ENCODE assay signal across 25 mouse cellular contexts in the genomic region with DNA sequence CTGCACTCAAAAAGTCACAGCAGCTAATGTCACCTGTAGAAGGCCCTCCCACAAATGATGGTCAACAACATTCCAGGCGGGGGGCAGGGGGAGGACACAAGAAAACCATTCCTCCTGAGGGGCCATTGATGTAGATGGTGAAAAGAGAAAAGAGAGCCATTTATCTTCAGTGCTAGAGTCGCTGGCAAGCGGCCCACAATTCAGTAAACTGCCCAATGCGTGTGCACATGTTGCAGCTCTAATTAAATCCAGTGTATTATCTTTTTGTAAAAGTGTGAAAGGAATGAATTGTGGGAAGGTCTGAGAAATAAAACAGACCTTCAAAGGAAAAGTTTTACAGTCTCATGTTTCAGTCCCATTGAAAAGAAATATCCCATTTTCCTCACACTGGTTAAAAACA. TPM values are rescaled to one million over a fixed set of nuclear protein-coding genes. Genes with fewer than 3 reads are reported as not detected.
"Had no signal": no experiment of that assay in that cellular context is flagged by ENCODE, and none has a peak within 500 bp of the region (broad histone marks: within the 10 kb centered on the region; RNA-seq: fewer than 3 reads in every experiment).

No protein-coding gene starts in this region.

- H3K9ac ChIP-seq: kidney, embryonic 15.5 days; limb, embryonic 12.5 days; limb, embryonic 15.5 days; liver, embryonic 13.5 days; midbrain, embryonic 12.5 days; midbrain, embryonic 15.5 days; neural tube, embryonic 13.5 days; stomach, embryonic 15.5 days had no signal

- H3K4me3 ChIP-seq: kidney, embryonic 15.5 days; left cerebral cortex, adult 2 months; limb, embryonic 12.5 days; limb, embryonic 15.5 days; liver, embryonic 13.5 days; midbrain, embryonic 12.5 days; midbrain, embryonic 15.5 days; myocyte; neural tube, embryonic 13.5 days; stomach, embryonic 15.5 days had no signal

- H3K4me1 ChIP-seq: kidney, embryonic 15.5 days; limb, embryonic 12.5 days; limb, embryonic 15.5 days; liver, embryonic 13.5 days; midbrain, embryonic 12.5 days; stomach, embryonic 15.5 days had no signal

- DNase-seq: kidney, adult 11 months; kidney, adult 8-10 months; kidney, postnatal 10 days; kidney, postnatal 36 days; layer of hippocampus, postnatal 36 days; left cerebral cortex, postnatal 4 days; liver, embryonic 13.5 days; lung, adult 2 months; lung, postnatal 14 days; lung, postnatal 4 days; retina, postnatal 1 day; spleen, adult 18-20 months; thymus, postnatal 25 days had no signal

- H3K4me2 ChIP-seq: kidney, embryonic 15.5 days; limb, embryonic 12.5 days; limb, embryonic 15.5 days; liver, embryonic 13.5 days; midbrain, embryonic 12.5 days; midbrain, embryonic 15.5 days; neural tube, embryonic 13.5 days; stomach, embryonic 15.5 days had no signal

- ATAC-seq: inflammation-experienced regulatory T-cells, adult 6 months; midbrain, embryonic 15.5 days had no signal

- H3K27me3 ChIP-seq: kidney, embryonic 15.5 days; limb, embryonic 12.5 days; limb, embryonic 15.5 days; liver, embryonic 13.5 days; midbrain, embryonic 12.5 days; midbrain, embryonic 15.5 days; neural tube, embryonic 13.5 days; stomach, embryonic 15.5 days had no signal

- H3K9me3 ChIP-seq: kidney, embryonic 15.5 days; limb, embryonic 12.5 days; limb, embryonic 15.5 days; midbrain, embryonic 12.5 days; midbrain, embryonic 15.5 days; neural tube, embryonic 13.5 days; stomach, embryonic 15.5 days had no signal

- H3K27ac ChIP-seq: kidney, embryonic 15.5 days; left cerebral cortex, adult 2 months; limb, embryonic 12.5 days; limb, embryonic 15.5 days; liver, embryonic 13.5 days; midbrain, embryonic 12.5 days; midbrain, embryonic 15.5 days; neural tube, embryonic 13.5 days; stomach, embryonic 15.5 days had no signal

- H3K36me3 ChIP-seq: kidney, embryonic 15.5 days; limb, embryonic 12.5 days; limb, embryonic 15.5 days; liver, embryonic 13.5 days; midbrain, embryonic 12.5 days; midbrain, embryonic 15.5 days; neural tube, embryonic 13.5 days; stomach, embryonic 15.5 days had no signal

RNA-seq across cellular contexts. Expression of gene Slc2a13, which starts 28.5 kb away (rescaled TPM):
- total RNA-seq: megakaryocyte-erythroid progenitor cell, adult 5-6 weeks; monocyte, adult 5-6 weeks had no signal
- polyA plus RNA-seq: inflammation-experienced regulatory T-cells, adult 6 months had no signal
